24 mouse cellular contexts compared by ENCODE assay signal in the genomic region with DNA sequence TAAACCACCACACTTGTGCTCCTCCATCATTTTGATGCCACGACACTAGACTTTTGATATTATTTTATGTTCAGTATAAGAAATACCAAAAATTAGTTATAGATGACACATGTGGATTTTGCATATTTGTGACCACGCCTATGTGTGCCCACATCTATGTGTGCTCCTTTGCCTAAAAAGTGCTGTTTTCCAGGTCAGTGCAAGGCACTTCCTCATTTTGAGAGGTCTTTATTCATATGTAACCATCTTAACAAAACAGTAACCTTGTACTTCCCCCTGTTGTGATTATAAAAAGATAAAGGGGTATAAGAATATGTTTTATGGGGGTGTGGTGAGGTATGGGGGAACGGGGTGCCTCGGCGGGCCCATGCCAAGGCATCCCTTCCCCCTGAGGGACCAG. TPM values are rescaled to one million over a fixed set of nuclear protein-coding genes. Genes with fewer than 3 reads are reported as not detected.
DNase-seq lines count a peak whose midpoint lies in the region; ATAC-seq and TF ChIP-seq lines count a peak whose summit lies in the region.
"Had no signal": no experiment of that assay in that cellular context is flagged by ENCODE, and none has a peak within 500 bp of the region (broad histone marks: within the 10 kb centered on the region; RNA-seq: fewer than 3 reads in every experiment).

No protein-coding gene starts in this region.

- WGBS in thymus, adult 2 months = 50% methylated on average over 5 of the region's 5 CpGs

- H3K4me1 ChIP-seq in thymus, adult 2 months (replicated peaks; ENCODE audit: control insufficient read depth, insufficient read depth, low read length) = no peaks in the 10 kb centered on the region
- H3K4me1 ChIP-seq: embryonic facial prominence, embryonic 15.5 days; forebrain, embryonic 10.5 days had no signal

- DNase-seq in spleen, postnatal 36 days (ENCODE audit: low spot score in 2 of 2) = peak; percentile 5 to 28
- no peak for DNase-seq in spleen, postnatal 4 days (ENCODE audit: low spot score in 2 of 2)
- DNase-seq in thymus, adult 2 months = no peak
- DNase-seq in lung, postnatal 25 days (ENCODE audit: low spot score) = no peak
- DNase-seq in ovary, postnatal 10 days (ENCODE audit: low spot score) = no peak
- DNase-seq: adrenal gland, postnatal 25 days; cerebellum, adult 18-20 months; cerebellum, adult 9-11 months; cerebellum, postnatal 36 days; embryo, embryonic 11 days; gastrocnemius, adult 2 months; gastrocnemius, postnatal 36 days; heart, adult 2 months; heart, postnatal 14 days had no signal

- no peak for TF ChIP-seq POLR2A in thymus, adult 2 months (IDR thresholded peaks at IDR 0.05; ENCODE audit: control insufficient read depth, extremely low read depth, insufficient read depth, low read length, poor library complexity)

- no peak for TF ChIP-seq CTCF in thymus, adult 2 months (IDR thresholded peaks at IDR 0.05; ENCODE audit: borderline replicate concordance, control insufficient read depth, extremely low read depth, insufficient read depth, low read length, poor library complexity)

- H3K36me3 ChIP-seq in thymus, adult 2 months (ENCODE audit: control insufficient read depth, insufficient read depth, low read length) = no peaks in the 10 kb centered on the region
- H3K36me3 ChIP-seq: embryonic facial prominence, embryonic 15.5 days; forebrain, embryonic 10.5 days; G1E; heart, embryonic 15.5 days had no signal

- no peaks in the 10 kb centered on the region for H3K27me3 ChIP-seq in thymus, adult 2 months (ENCODE audit: control insufficient read depth, insufficient read depth, low read length)
- H3K27me3 ChIP-seq: embryonic facial prominence, embryonic 15.5 days; heart, embryonic 15.5 days; Patski had no signal

- no peak overlapping the region for H3K4me3 ChIP-seq in thymus, adult 2 months (ENCODE audit: control insufficient read depth, insufficient read depth, low read length)
- H3K4me3 ChIP-seq: embryonic facial prominence, embryonic 15.5 days; erythroblast, embryonic 14.5 days; forebrain, embryonic 10.5 days; gastrocnemius, adult 2 months; heart, adult 2 months; heart, embryonic 15.5 days had no signal

- peak; percentile 96 for ATAC-seq in common myeloid progenitor, adult 5-6 weeks (replicated peaks; ENCODE audit: low read depth, poor library complexity, severe bottlenecking)
- peak; percentile 90 for ATAC-seq in megakaryocyte progenitor cell, adult 5-6 weeks (replicated peaks; ENCODE audit: poor library complexity)
- ATAC-seq: activated CD4-positive, CD25-positive, alpha-beta regulatory T cell, adult 4 months; forebrain, embryonic 14.5 days; Patski had no signal

- no peak overlapping the region for H3K27ac ChIP-seq in thymus, adult 2 months (ENCODE audit: control insufficient read depth, insufficient read depth, low read length)
- H3K27ac ChIP-seq: embryonic facial prominence, embryonic 15.5 days; forebrain, embryonic 10.5 days; gastrocnemius, adult 2 months; heart, adult 2 months; heart, embryonic 15.5 days had no signal

RNA-seq across cellular contexts. Expression of a gene that starts 22.7 kb away (rescaled TPM):
- total RNA-seq in common myeloid progenitor, adult 5-6 weeks (2017) = 8.3 and 12.4 TPM in 2 replicates
- total RNA-seq in megakaryocyte progenitor cell, adult 5-6 weeks (2015) = 9.0 and 22.5 TPM in 2 replicates
- 2.8 and 4.2 TPM in 2 replicates for total RNA-seq in megakaryocyte progenitor cell, adult 5-6 weeks (2017)
- 1.5 and 2.3 TPM in 2 replicates for polyA plus RNA-seq in thymus, adult 2 months (2012; rRNA removed)
- polyA plus RNA-seq: activated CD4-positive, CD25-positive, alpha-beta regulatory T cell, adult 4 months; erythroblast, embryonic 14.5 days had no signal

Comparison
In these comparisons a context has a peak if more than half of its experiments do, and no peak if none do; other contexts are left out.
1. DNase-seq: peak in spleen, postnatal 36 days (2 of 2); none in spleen, postnatal 4 days (0 of 2), thymus, adult 2 months (single experiment), lung, postnatal 25 days (single experiment) and ovary, postnatal 10 days (single experiment).